Comparison of ENCODE assay signal across 7 mouse cellular contexts in the genomic region with DNA sequence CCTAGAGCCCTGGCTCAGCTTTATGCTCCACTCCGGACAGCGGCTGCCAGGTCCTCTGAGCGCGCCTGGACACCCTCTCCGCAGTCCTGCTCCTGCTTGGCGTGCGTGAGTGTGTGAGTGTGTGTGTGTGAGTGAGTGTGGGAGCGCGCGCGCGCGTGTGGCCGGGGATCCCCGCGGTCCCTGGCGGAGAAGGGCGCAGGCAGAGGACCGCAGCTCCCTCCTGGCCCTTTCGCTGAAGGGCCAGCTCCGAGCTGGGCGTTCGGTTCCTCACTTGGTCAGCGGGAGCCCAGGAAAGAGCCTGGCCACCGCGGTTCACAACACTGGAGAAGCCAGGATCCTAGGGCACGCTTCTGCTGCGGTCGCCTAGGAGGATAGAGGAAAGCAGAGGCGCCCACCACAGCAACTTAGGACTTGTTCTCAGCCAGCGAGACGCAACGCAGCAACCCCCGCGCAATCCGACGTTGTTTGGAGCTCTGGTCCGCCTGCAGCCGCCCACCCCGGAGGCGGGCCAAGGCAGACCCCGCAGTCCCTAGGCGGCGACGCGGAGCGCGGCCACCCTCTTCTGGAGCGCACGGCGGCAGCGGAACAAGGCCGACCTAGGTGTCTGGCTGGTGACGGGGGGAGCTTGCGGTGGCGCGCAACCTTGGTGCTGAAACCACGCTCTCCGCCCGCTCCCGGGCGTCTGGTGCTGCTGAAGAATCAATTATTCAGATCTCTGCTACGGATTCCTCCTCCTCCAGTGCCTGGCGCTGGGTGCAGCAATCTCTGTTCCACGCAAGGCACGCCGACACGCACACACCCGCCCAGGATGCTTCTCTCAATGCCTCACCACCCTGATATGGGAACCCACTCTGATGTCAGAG. TPM values are rescaled to one million over a fixed set of nuclear protein-coding genes. Genes with fewer than 3 reads are reported as not detected.
A peak's percentile ranks its signal among the peaks of the same experiment; 100 is the strongest.
DNase-seq lines count a peak whose midpoint lies in the region; ATAC-seq and TF ChIP-seq lines count a peak whose summit lies in the region.

Gene Grin2a, minus strand, starts transcription at position 610 of the 863 bp plus-strand sequence.

- no peak within 1 kb of the TSS for H3K27ac ChIP-seq in lung, embryonic 15.5 days
- H3K27ac ChIP-seq in hindbrain, embryonic 12.5 days: 0 out of 2 replicates have a peak within 1 kb of the TSS, but pooled peaks have one; percentile 1
- H3K27ac ChIP-seq in limb, embryonic 13.5 days: no peak within 1 kb of the TSS

- no peak for TF ChIP-seq POLR2A in lung, adult 2 months (IDR thresholded peaks at IDR 0.05; ENCODE audit: borderline replicate concordance, extremely low read depth, low read depth, low read length)

- H3K4me2 ChIP-seq in lung, embryonic 15.5 days: peak within 1 kb of the TSS; percentile 60
- peak within 1 kb of the TSS; percentile 96 for H3K4me2 ChIP-seq in hindbrain, embryonic 12.5 days (replicated peaks)
- peak within 1 kb of the TSS; percentile 75 for H3K4me2 ChIP-seq in limb, embryonic 13.5 days (replicated peaks)

- TF ChIP-seq CTCF in lung, adult 2 months (IDR thresholded peaks at IDR 0.05; ENCODE audit: insufficient read depth, low read length): no peak

- H3K4me1 ChIP-seq in lung, embryonic 15.5 days: peaks cover 20% of the 10 kb centered on the region
- no peaks in the 10 kb centered on the region for H3K4me1 ChIP-seq in lung, adult 2 months (ENCODE audit: control insufficient read depth, insufficient read depth, low read length)
- H3K4me1 ChIP-seq in hindbrain, embryonic 12.5 days: peaks cover 26% of the 10 kb centered on the region
- H3K4me1 ChIP-seq in limb, embryonic 13.5 days: peaks cover 33% of the 10 kb centered on the region

- H3K27me3 ChIP-seq in lung, embryonic 15.5 days: peaks cover 67% of the 10 kb centered on the region
- H3K27me3 ChIP-seq in hindbrain, embryonic 12.5 days: peaks cover 66% of the 10 kb centered on the region
- H3K27me3 ChIP-seq in limb, embryonic 13.5 days: peaks cover 81% of the 10 kb centered on the region

- 1% methylated on average over 59 of the region's 69 CpGs for WGBS in lung, embryonic 15.5 days
- WGBS in lung, adult 2 months: 1% methylated on average over 64 of the region's 69 CpGs
- under 1% methylated on average over 67 of the region's 69 CpGs for WGBS in hindbrain, embryonic 12.5 days
- under 1% methylated on average over 69 of the region's 69 CpGs for WGBS in limb, embryonic 13.5 days

- H3K4me3 ChIP-seq in lung, embryonic 15.5 days: peak within 1 kb of the TSS; percentile 32
- H3K4me3 ChIP-seq in lung, adult 2 months (replicated peaks; ENCODE audit: extremely low read depth, low read depth, low read length): no peak within 1 kb of the TSS
- peak within 1 kb of the TSS; percentile 45 for H3K4me3 ChIP-seq in hindbrain, embryonic 12.5 days
- peak within 1 kb of the TSS; percentile 44 for H3K4me3 ChIP-seq in limb, embryonic 13.5 days

- no peaks in the 10 kb centered on the region for H3K9me3 ChIP-seq in lung, embryonic 15.5 days
- H3K9me3 ChIP-seq in hindbrain, embryonic 12.5 days (replicated peaks): no peaks in the 10 kb centered on the region
- H3K9me3 ChIP-seq in limb, embryonic 13.5 days: no peaks in the 10 kb centered on the region

- no peaks in the 10 kb centered on the region for H3K36me3 ChIP-seq in lung, embryonic 15.5 days
- H3K36me3 ChIP-seq in hindbrain, embryonic 12.5 days: no peaks in the 10 kb centered on the region
- H3K36me3 ChIP-seq in limb, embryonic 13.5 days: no peaks in the 10 kb centered on the region

- ATAC-seq in lung, embryonic 15.5 days (ENCODE audit: borderline replicate concordance, extremely low read depth, low FRiP score, low TSS enrichment): peak; percentile 11; the same call in 1 of the 2 replicates
- ATAC-seq in hindbrain, embryonic 12.5 days (ENCODE audit: low FRiP score): peak; percentile 37
- no peak for ATAC-seq in limb, embryonic 13.5 days (ENCODE audit: low FRiP score, low read depth)

- no peak for DNase-seq in lung, adult 2 months
- peak; percentile 78 to 81 for DNase-seq in cerebellum, postnatal 36 days
- peak; percentile 61 for DNase-seq in right cerebral cortex, postnatal 4 days
- no peak for DNase-seq in B cell, adult 2 months

- no peak within 1 kb of the TSS for H3K9ac ChIP-seq in lung, embryonic 15.5 days
- H3K9ac ChIP-seq in hindbrain, embryonic 12.5 days: peak within 1 kb of the TSS; percentile 57
- H3K9ac ChIP-seq in limb, embryonic 13.5 days: peak within 1 kb of the TSS; percentile 48; the same call in 1 of the 2 replicates

RNA-seq across cellular contexts. Expression of gene Grin2a, which starts in this region (rescaled TPM):
- polyA plus RNA-seq in lung, embryonic 15.5 days (2015; fragmentation: Nextera tagmentation; extraction: Ambion mirVana): 0.38 and 0.41 TPM in 2 replicates
- 0.02 and 0.24 TPM in 2 replicates for polyA plus RNA-seq in lung, adult 2 months (2012; rRNA removed)
- polyA plus RNA-seq in hindbrain, embryonic 12.5 days (2016; fragmentation: Nextera tagmentation; extraction: Ambion mirVana): 1.9 and 2.9 TPM in 2 replicates
- polyA plus RNA-seq in limb, embryonic 13.5 days (2015; fragmentation: Nextera tagmentation; extraction: Ambion mirVana): 1.9 and 2.2 TPM in 2 replicates

Comparison
In these comparisons a context has a peak if more than half of its experiments do, and no peak if none do; other contexts are left out.
1. Peak in ATAC-seq, H3K4me3 ChIP-seq and H3K4me2 ChIP-seq in lung, embryonic 15.5 days; RNA of the gene not detected or under 1 TPM.
2. DNase-seq: peak in cerebellum, postnatal 36 days (2 of 2) and right cerebral cortex, postnatal 4 days (single experiment); none in lung, adult 2 months (single experiment) and B cell, adult 2 months (0 of 2).
3. Peak in every context shown above with its lines, with median percentiles within 50 percentile points of each other: H3K4me2 ChIP-seq.